Mouse (Mus musculus) midbrain, embryonic 15.5 days (tissue): ENCODE results near the gene Tectb. TPM values are rescaled to one million over a fixed set of nuclear protein-coding genes. Genes with fewer than 3 reads are reported as not detected.

Experiments used
- ATAC-seq: fragments of 200-750 bp; cut with Nextera tagmentation; replicated peaks from 2 replicates; pipeline ENCODE4 v1.8.0; 2017; ENCODE audit warnings: moderate TSS enrichment
- H3K27ac ChIP-seq: fragments of 300-500 bp; sonication (generic); 2 replicates; pipeline ENCODE4 v1.5.1; 2015; ENCODE audit warnings: mild to moderate bottlenecking, inconsistent platforms
- H3K27me3 ChIP-seq: fragments of 300-500 bp; sonication (generic); replicated peaks from 2 replicates; pipeline ENCODE4 v1.6.1; 2015; ENCODE audit warnings: inconsistent platforms
- H3K36me3 ChIP-seq: fragments of 300-500 bp; sonication (generic); replicated peaks from 2 replicates; pipeline ENCODE4 v1.6.1; 2015; ENCODE audit warnings: inconsistent platforms
- H3K4me1 ChIP-seq: fragments of 300-500 bp; sonication (generic); 2 replicates; pipeline ENCODE4 v1.6.1; 2015; ENCODE audit warnings: inconsistent platforms
- H3K4me2 ChIP-seq: fragments of 300-500 bp; sonication (generic); 2 replicates; pipeline ENCODE4 v1.6.1; 2015; ENCODE audit warnings: inconsistent platforms, mild to moderate bottlenecking, moderate library complexity
- H3K4me3 ChIP-seq: fragments of 300-500 bp; sonication (generic); 2 replicates; pipeline ENCODE4 v1.5.1; 2015; ENCODE audit warnings: mild to moderate bottlenecking, inconsistent platforms
- H3K9ac ChIP-seq: fragments of 300-500 bp; sonication (generic); 2 replicates; pipeline ENCODE4 v1.6.1; 2015; ENCODE audit warnings: mild to moderate bottlenecking, inconsistent platforms
- H3K9me3 ChIP-seq: fragments of 300-500 bp; sonication (generic); 2 replicates; pipeline ENCODE4 v1.6.1; 2016; ENCODE audit warnings: inconsistent platforms
- WGBS: fragments of 180-500 bp; shearing (Covaris S2); methylation state at CpG from one replicate; pipeline ENCODE4 v1.1.7; 2015; ENCODE audit warnings: mixed read lengths; 5-methylcytosine and 5-hydroxymethylcytosine counted together
- polyA plus RNA-seq: library from polyadenylated mRNA; unstranded; fragments of >200 nt; fragmentation: Nextera tagmentation; extraction: Ambion mirVana; gene quantifications from 2 replicates; pipeline ENCODE4 v1.2.1, GENCODE M21; 2015

Gene Tectb
- polyA plus RNA-seq, 1 experiment from 2014 or later, result 0.22 TPM

- Histone ChIP-seq H3K27ac (no peak overlapping the region), H3K27me3 (no peaks in the 10 kb centered on the region), H3K36me3 (no peaks in the 10 kb centered on the region), H3K9ac (peak overlapping the region; percentile 38), H3K4me2 (peak overlapping the region; percentile 64), H3K4me1 (peaks cover 11% of the 10 kb centered on the region), H3K9me3 (no peaks in the 10 kb centered on the region), H3K4me3 (peak overlapping the region; percentile 43)
- 3% methylated on average over 20 of the region's 20 CpGs for WGBS
- ATAC-seq, result peak; percentile 87
These were observed 37.7 kb downstream of the Tectb start for GRCm38 (mm10) chr19:55218192-55218739.

- Histone ChIP-seq H3K4me1 (peaks cover 11% of the 10 kb centered on the region), H3K9me3 (no peaks in the 10 kb centered on the region), H3K4me3 (peak overlapping the region; percentile 43), H3K27ac (no peak overlapping the region), H3K36me3 (no peaks in the 10 kb centered on the region), H3K9ac (peak overlapping the region; percentile 38; the same call in 1 of the 2 replicates), H3K4me2 (peak overlapping the region; percentile 64), H3K27me3 (no peaks in the 10 kb centered on the region)
- 10% methylated on average over 12 of the region's 12 CpGs for WGBS
- peak; percentile 71 for ATAC-seq
These were observed 38.2 kb downstream of the Tectb start for GRCm38 (mm10) chr19:55218741-55219221.

DNA sequence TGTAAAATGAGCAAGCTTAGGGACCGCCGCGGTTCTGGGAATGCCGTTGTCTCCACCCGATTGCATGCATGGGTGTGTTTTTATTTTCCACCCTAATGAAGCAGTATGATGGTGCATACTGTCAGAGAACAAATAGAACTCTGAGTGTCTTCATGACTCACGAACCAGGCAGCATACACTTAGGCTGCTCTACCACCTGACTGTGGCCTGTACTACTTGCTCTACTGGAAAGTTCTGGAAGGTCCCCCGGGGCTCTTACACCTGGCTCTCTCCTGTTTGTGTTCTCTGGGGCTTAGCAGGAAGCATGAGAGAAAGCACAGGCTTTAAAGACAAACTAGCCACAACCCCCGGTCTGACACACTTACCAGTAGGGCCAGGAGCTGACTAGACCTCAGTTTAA lies 38.8 kb downstream of the Tectb start:
- Histone ChIP-seq H3K27me3 (no peaks in the 10 kb centered on the region), H3K9me3 (no peaks in the 10 kb centered on the region), H3K36me3 (no peaks in the 10 kb centered on the region), H3K4me2 (peak overlapping the region; percentile 64; the same call in 1 of the 2 replicates), H3K27ac (no peak overlapping the region), H3K4me3 (no peak overlapping the region), H3K4me1 (peaks cover 11% of the 10 kb centered on the region), H3K9ac (peak overlapping the region; percentile 38; the same call in 1 of the 2 replicates)
- 75% methylated on average over 8 of the region's 8 CpGs for WGBS
- ATAC-seq, result no peak

GRCm38 (mm10) chr19:55221208-55221607 lies 40.7 kb downstream of the Tectb start:
- H3K4me2 ChIP-seq, result no peak overlapping the region
- no peaks in the 10 kb centered on the region for H3K9me3 ChIP-seq
- no peaks in the 10 kb centered on the region for H3K27me3 ChIP-seq
- no peak overlapping the region for H3K4me3 ChIP-seq
- WGBS, result 88% methylated on average over 6 of the region's 6 CpGs
- H3K4me1 ChIP-seq, result peaks cover 11% of the 10 kb centered on the region
- no peaks in the 10 kb centered on the region for H3K36me3 ChIP-seq
- no peak for ATAC-seq
- H3K27ac ChIP-seq, result no peak overlapping the region
- no peak overlapping the region for H3K9ac ChIP-seq

GRCm38 (mm10) chr19:55222268-55222667 lies 41.7 kb downstream of the Tectb start:
- WGBS, result 93% methylated on average over 9 of the region's 9 CpGs
- H3K4me3 ChIP-seq, result no peak overlapping the region
- H3K27ac ChIP-seq, result no peak overlapping the region
- H3K9me3 ChIP-seq, result no peaks in the 10 kb centered on the region
- no peak overlapping the region for H3K9ac ChIP-seq
- H3K4me2 ChIP-seq, result no peak overlapping the region
- no peaks in the 10 kb centered on the region for H3K27me3 ChIP-seq
- H3K4me1 ChIP-seq, result peaks cover 11% of the 10 kb centered on the region
- no peak for ATAC-seq
- no peaks in the 10 kb centered on the region for H3K36me3 ChIP-seq

DNA sequence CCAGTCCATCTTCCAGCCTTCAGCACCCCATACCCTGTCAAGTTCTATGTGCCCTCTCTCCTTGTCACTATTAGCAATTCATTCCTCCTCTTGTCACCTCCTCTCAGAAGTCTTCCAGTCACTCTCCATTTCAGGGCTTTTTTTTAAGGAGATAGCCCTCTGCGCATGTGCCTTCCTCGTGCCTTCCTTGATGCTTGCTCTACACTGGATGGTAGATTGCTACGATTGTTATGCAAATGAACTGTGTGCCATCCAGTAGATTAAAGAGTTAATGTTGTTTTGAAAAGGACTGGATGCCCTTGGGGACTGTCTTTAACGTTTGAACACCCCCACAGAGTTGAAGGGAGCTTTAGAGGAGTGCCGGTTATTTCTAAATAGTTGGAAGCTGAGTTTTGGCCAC lies 46.1 kb downstream of the Tectb start:
- H3K9ac ChIP-seq, result no peak overlapping the region
- H3K4me2 ChIP-seq, result no peak overlapping the region
- no peaks in the 10 kb centered on the region for H3K9me3 ChIP-seq
- no peaks in the 10 kb centered on the region for H3K36me3 ChIP-seq
- peaks cover 4% of the 10 kb centered on the region for H3K4me1 ChIP-seq
- H3K27ac ChIP-seq, result no peak overlapping the region
- no peak for ATAC-seq
- H3K4me3 ChIP-seq, result no peak overlapping the region
- WGBS, result 60% methylated on average over 5 of the region's 5 CpGs
- no peaks in the 10 kb centered on the region for H3K27me3 ChIP-seq

DNA sequence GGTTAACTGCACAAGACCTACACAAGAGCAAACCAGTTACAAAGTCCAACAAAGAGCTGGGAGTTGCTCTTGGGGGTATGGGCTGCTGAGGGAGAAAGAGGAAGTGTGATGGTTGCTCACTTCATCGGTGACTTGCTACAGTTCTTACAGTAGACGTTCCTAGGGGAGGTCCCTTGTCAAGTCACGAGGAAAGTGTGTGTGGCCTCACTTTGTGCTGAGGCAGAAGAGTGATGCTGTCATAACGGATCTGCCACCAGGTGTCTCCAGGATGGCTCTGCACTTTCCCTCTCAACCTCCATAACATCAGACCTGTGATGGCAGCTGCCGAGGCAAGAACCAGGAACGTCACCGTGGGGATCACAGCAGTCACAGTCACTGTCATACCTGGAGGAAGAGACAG lies 46.6 kb downstream of the Tectb start:
- Histone ChIP-seq H3K4me1 (peaks cover 4% of the 10 kb centered on the region), H3K36me3 (no peaks in the 10 kb centered on the region), H3K4me2 (no peak overlapping the region), H3K27ac (no peak overlapping the region), H3K27me3 (no peaks in the 10 kb centered on the region), H3K9me3 (no peaks in the 10 kb centered on the region), H3K4me3 (no peak overlapping the region), H3K9ac (no peak overlapping the region)
- no peak for ATAC-seq
- 90% methylated on average over 7 of the region's 7 CpGs for WGBS

DNA sequence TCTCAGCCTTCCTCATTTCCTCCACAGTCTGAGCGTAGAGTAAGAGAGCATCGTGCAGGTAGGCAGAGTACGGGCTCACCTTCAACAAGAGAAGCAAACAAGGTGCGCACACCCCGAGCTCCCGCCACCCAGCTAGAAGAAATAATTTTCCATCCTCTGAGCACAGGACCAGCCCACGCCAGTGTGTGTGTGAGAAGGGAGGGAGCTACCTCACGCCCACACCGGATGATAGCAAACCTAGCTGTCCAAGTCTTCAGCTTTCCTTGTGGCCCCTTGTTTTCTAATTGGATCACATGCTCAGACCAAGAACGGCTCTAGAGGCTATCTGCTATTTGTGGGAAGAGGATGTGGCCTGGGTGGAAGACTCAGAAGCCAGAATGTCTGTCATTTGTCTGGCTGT lies 50.5 kb downstream of the Tectb start:
- no peak for ATAC-seq
- 78% methylated on average over 10 of the region's 10 CpGs for WGBS
- no peaks in the 10 kb centered on the region for H3K9me3 ChIP-seq
- H3K27ac ChIP-seq, result no peak overlapping the region
- no peak overlapping the region for H3K9ac ChIP-seq
- H3K4me1 ChIP-seq, result peaks cover 4% of the 10 kb centered on the region
- H3K4me3 ChIP-seq, result no peak overlapping the region
- no peak overlapping the region for H3K4me2 ChIP-seq
- H3K27me3 ChIP-seq, result no peaks in the 10 kb centered on the region
- no peaks in the 10 kb centered on the region for H3K36me3 ChIP-seq

DNA sequence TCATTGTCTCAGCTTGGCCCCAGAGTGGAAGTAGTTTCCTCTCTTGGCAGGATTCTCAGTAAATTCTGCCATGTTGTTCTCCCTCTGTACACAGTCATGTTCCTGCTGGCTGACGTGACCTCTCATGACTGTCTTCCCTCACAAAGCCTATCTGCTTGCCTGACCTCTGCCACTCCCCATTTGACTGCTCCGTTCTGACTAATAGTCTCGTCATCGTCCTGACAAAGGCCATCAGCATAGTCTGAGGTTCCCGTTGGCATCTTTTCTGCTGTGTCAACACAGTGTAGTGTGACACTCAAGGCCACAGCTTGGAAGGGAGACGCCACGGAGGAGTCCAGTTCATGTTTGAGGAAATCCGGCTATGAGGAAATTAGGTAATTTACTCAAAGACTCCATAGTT lies 51.6 kb downstream of the Tectb start:
- H3K4me2 ChIP-seq, result no peak overlapping the region
- no peak for ATAC-seq
- no peaks in the 10 kb centered on the region for H3K36me3 ChIP-seq
- WGBS, result 59% methylated on average over 8 of the region's 8 CpGs
- H3K27ac ChIP-seq, result no peak overlapping the region
- H3K27me3 ChIP-seq, result no peaks in the 10 kb centered on the region
- no peaks in the 10 kb centered on the region for H3K9me3 ChIP-seq
- H3K9ac ChIP-seq, result no peak overlapping the region
- H3K4me1 ChIP-seq, result peaks cover 4% of the 10 kb centered on the region
- H3K4me3 ChIP-seq, result no peak overlapping the region

DNA sequence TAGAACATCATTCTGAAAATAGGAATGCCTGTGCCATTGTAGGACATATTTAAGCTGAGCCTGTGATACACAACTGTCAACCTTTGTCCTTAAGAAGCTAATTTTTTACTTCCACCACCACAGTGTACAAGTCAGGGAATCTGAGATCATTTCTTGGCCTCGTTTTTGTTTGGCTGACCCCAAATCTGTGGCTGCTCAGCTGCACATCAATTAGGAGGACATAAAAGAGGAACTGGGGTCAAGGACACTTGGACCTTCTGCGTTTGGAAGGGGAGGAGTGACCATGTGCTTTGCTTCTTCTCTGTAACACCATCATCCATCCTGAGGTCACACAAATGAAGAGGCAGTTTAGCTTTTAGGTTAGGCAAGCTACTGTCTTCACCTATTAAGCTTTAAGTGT lies 55.5 kb downstream of the Tectb start:
- H3K9ac ChIP-seq, result no peak overlapping the region
- H3K36me3 ChIP-seq, result no peaks in the 10 kb centered on the region
- ATAC-seq, result no peak
- H3K9me3 ChIP-seq, result no peaks in the 10 kb centered on the region
- no peak overlapping the region for H3K4me2 ChIP-seq
- no peaks in the 10 kb centered on the region for H3K4me1 ChIP-seq
- no peaks in the 10 kb centered on the region for H3K27me3 ChIP-seq
- 64% methylated on average over 2 of the region's 2 CpGs for WGBS
- no peak overlapping the region for H3K4me3 ChIP-seq
- H3K27ac ChIP-seq, result no peak overlapping the region

DNA sequence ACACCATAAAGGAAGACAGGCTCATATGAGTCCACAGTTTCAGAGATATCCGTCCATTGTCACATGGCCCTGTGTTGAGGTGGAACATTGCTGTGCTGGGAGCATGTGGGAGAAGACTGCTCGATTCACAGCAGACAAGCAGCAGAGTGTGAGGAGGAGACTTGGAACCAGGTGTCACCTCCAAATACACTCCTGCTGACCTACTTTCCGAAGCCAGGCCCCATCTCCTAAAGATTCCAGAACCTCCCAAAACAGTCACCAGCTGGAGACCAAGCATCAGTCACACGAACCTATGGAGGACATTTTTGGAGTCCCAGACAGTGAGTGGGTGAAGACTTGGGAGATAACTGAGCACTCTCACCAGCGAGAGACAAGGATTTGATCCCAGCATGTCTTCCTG lies 56.0 kb downstream of the Tectb start:
- no peak for ATAC-seq

DNA sequence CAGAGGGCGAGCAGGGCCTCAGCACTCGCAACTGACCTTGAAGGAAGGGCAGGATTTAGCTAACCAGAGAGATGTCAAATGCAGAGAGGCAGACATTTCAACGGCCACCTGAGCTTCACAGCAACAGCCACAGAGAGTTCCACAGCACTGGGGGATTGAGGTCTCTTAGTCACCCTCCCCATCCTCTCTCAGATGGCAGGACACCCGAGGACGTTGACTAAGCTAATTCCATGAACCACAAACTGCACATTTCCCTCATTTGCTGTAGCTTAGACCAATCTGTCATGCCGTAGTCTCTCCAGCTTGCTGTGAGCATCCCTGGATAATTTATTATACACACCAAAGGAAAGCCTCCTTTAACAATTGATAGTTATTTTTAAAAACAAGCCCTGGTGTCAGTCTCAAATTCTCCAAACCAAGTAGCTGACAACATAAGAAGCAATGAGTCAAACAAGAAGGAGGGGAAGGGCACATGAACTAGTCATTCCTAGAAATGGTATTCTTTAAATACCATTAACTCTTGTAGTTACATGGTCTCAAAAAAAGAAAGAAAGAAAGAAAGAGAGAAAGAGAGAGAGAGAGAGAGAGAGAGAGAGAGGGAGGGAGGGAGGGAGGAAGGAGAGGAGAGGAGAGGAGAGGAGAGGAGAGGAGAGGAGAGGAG lies 59.4 kb downstream of the Tectb start:
- Histone ChIP-seq H3K27me3 (no peaks in the 10 kb centered on the region), H3K4me3 (no peak overlapping the region), H3K9me3 (no peaks in the 10 kb centered on the region), H3K27ac (no peak overlapping the region), H3K4me2 (no peak overlapping the region), H3K36me3 (no peaks in the 10 kb centered on the region), H3K4me1 (no peaks in the 10 kb centered on the region), H3K9ac (no peak overlapping the region)
- no peak for ATAC-seq
- WGBS, result 83% methylated on average over 6 of the region's 6 CpGs

More for the DNA sequence above, 56.0 kb downstream of the Tectb start:
- no peaks in the 10 kb centered on the region for H3K27me3 ChIP-seq
- no peak overlapping the region for H3K4me2 ChIP-seq
- no peaks in the 10 kb centered on the region for H3K9me3 ChIP-seq
- H3K9ac ChIP-seq, result no peak overlapping the region
- WGBS, result 89% methylated on average over 5 of the region's 5 CpGs
- H3K36me3 ChIP-seq, result no peaks in the 10 kb centered on the region
- no peak overlapping the region for H3K27ac ChIP-seq
- no peaks in the 10 kb centered on the region for H3K4me1 ChIP-seq
- no peak overlapping the region for H3K4me3 ChIP-seq

DNA sequence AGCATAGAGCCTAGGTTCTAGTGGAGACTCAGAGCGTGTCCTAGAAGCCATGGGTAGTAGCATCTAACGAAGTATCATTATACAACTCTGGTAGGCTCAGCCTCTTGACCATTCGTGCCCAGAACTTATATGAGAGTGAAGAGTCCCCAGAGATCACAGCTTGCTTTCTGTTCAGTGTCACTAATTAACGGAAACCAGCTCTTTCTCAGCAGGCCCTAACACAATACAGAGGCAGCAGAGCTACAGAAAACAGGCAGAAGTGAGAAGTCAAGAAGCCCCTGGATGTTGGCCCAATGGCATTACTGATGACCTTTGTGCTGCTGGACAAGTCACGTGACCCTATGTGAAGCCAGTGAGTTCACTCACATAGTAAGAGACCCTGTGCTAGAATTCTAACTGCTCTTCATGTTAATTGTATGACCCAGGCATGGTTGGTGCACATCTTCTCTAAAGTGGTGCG lies 60.7 kb downstream of the Tectb start, which contains the start of gene Gucy2g:
Gene Gucy2g (minus strand): TSS at position 51 of the 460 bp plus-strand sequence.
- H3K9ac ChIP-seq, result no peak within 1 kb of the TSS
- no peak for ATAC-seq
- H3K36me3 ChIP-seq, result no peaks in the 10 kb centered on the region
- H3K4me3 ChIP-seq, result no peak within 1 kb of the TSS
- no peaks in the 10 kb centered on the region for H3K9me3 ChIP-seq
- 76% methylated on average over 6 of the region's 6 CpGs for WGBS
- H3K4me2 ChIP-seq, result no peak within 1 kb of the TSS
- H3K4me1 ChIP-seq, result no peaks in the 10 kb centered on the region
- no peak within 1 kb of the TSS for H3K27ac ChIP-seq
- H3K27me3 ChIP-seq, result no peaks in the 10 kb centered on the region
